Mouse (Mus musculus): ENCODE measurements around the gene Gm15097. TPM values are rescaled to one million over a fixed set of nuclear protein-coding genes. Genes with fewer than 3 reads are reported as not detected.
"Not testable (repeated sequence)": the region's sequence is repeated elsewhere in the genome, so short reads cannot be mapped to it uniquely, and the experiment has no call there.

The Gm15097 gene
- not detected in 2 replicates for polyA plus RNA-seq (2015; fragmentation: Nextera tagmentation; extraction: Ambion mirVana)

DNA sequence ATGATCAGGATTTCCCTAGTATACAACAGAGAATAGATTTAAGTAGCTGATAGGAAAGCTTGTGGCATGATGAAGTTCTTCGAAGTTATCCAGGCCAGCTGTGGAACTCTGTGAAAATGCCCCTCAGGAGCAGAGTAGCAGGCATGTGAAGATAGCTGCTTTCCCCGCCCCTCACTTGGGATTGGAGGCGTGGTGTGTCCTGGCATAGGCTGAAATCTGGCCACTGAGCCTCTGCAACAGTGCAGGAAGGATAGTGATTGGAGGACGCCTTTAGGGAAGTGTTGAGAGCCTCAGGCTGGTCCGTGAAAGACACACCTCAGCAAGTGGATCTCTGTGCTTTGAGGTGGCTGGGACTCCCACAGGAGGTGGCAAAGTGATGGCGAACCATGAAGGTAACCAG, at the start of gene Gm15097:
TSS of gene Gm15097 (plus strand) at position 301 of the 400 bp plus-strand sequence.
- not testable (repeated sequence) for H3K9me3 ChIP-seq (replicated peaks; ENCODE audit: control insufficient read depth, low read length, poor library complexity, severe bottlenecking); H3K4me3 ChIP-seq (ENCODE audit: low read depth, low read length); H3K9ac ChIP-seq (ENCODE audit: low read depth, low read length); H3K36me3 ChIP-seq (ENCODE audit: control insufficient read depth, insufficient read depth, low read length); ATAC-seq; H3K27ac ChIP-seq (ENCODE audit: low read length); H3K4me2 ChIP-seq (ENCODE audit: low read length); H3K27me3 ChIP-seq (ENCODE audit: control insufficient read depth, insufficient read depth, low read depth, low read length); H3K4me1 ChIP-seq (ENCODE audit: control insufficient read depth, insufficient read depth, low read length)
- WGBS = no CpG with 5 or more reads among the region's 6 CpGs

DNA sequence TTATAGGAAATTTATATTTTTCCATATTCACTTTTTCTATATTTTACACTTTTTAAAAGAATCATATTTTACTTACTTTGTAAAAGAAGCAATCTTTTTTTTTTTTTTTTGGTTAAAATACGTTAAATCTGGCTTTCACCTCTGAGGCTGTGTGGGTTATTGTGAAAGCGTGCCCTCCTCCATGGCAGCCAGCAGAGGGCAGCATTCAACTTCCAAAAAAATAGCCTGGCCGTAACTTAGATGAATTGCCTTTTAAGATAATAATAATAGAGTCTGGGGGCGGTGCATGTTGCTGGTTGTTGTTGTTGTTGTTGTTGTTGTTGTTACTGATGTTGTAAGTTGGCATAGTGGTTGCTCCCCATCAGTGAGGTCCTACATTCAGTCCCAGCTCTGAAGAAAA, 21.4 kb upstream of the Gm15097 start:
- not testable (repeated sequence) for H3K4me3 ChIP-seq (ENCODE audit: low read depth, low read length); H3K4me2 ChIP-seq (ENCODE audit: low read length); H3K4me1 ChIP-seq (ENCODE audit: control insufficient read depth, insufficient read depth, low read length); H3K27ac ChIP-seq (ENCODE audit: low read length); H3K9ac ChIP-seq (ENCODE audit: low read depth, low read length); H3K36me3 ChIP-seq (ENCODE audit: control insufficient read depth, insufficient read depth, low read length); H3K9me3 ChIP-seq (replicated peaks; ENCODE audit: control insufficient read depth, low read length, poor library complexity, severe bottlenecking); ATAC-seq; H3K27me3 ChIP-seq (ENCODE audit: control insufficient read depth, insufficient read depth, low read depth, low read length)
- 48% methylated on average over 4 of the region's 4 CpGs for WGBS

GRCm38 (mm10) chrX:149811178-149811577, 26.9 kb downstream of the Gm15097 start:
- H3K4me3 ChIP-seq (ENCODE audit: low read depth, low read length); H3K27ac ChIP-seq (ENCODE audit: low read length); H3K4me2 ChIP-seq (ENCODE audit: low read length); H3K4me1 ChIP-seq (ENCODE audit: control insufficient read depth, insufficient read depth, low read length); ATAC-seq; H3K27me3 ChIP-seq (ENCODE audit: control insufficient read depth, insufficient read depth, low read depth, low read length); H3K9me3 ChIP-seq (replicated peaks; ENCODE audit: control insufficient read depth, low read length, poor library complexity, severe bottlenecking); H3K36me3 ChIP-seq (ENCODE audit: control insufficient read depth, insufficient read depth, low read length); H3K9ac ChIP-seq (ENCODE audit: low read depth, low read length): not testable (repeated sequence)
- 87% methylated on average over 5 of the region's 6 CpGs for WGBS

Other genes with a start within 250 kb of the Gm15097 start
- not detected in 2 replicates for gene Gm10439, start 189.9 kb upstream of the Gm15097 start, polyA plus RNA-seq (2015; fragmentation: Nextera tagmentation; extraction: Ambion mirVana)
- not detected in 2 replicates for gene Gm15091, start 157.2 kb downstream of the Gm15097 start, polyA plus RNA-seq (2015; fragmentation: Nextera tagmentation; extraction: Ambion mirVana)